In genomic region chr5:106199061-106199460, GRCm38 (mm10) we compare ENCODE assay signal across 26 mouse cellular contexts.
DNase-seq lines count a peak whose midpoint lies in the region; ATAC-seq and TF ChIP-seq lines count a peak whose summit lies in the region.
"Had no signal": no experiment of that assay in that cellular context is flagged by ENCODE, and none has a peak within 500 bp of the region (broad histone marks: within the 10 kb centered on the region; RNA-seq: fewer than 3 reads in every experiment).

No protein-coding gene starts in this region.

- ATAC-seq in forebrain, embryonic 14.5 days = peak; percentile 52; the same call in 1 of the 2 replicates
- ATAC-seq in forebrain, embryonic 12.5 days (ENCODE audit: low FRiP score) = no peak
- no peak for ATAC-seq in midbrain, embryonic 16.5 days
- ATAC-seq in midbrain, embryonic 11.5 days (ENCODE audit: low FRiP score) = no peak
- ATAC-seq: CD4-positive, CD25-positive, alpha-beta regulatory T cell, adult 4 months; intestine, embryonic 15.5 days had no signal

- no peaks in the 10 kb centered on the region for H3K36me3 ChIP-seq in forebrain, embryonic 14.5 days (ENCODE audit: control insufficient read depth, insufficient read depth, low read length)
- H3K36me3 ChIP-seq in forebrain, embryonic 12.5 days (replicated peaks) = no peaks in the 10 kb centered on the region
- no peaks in the 10 kb centered on the region for H3K36me3 ChIP-seq in midbrain, embryonic 16.5 days (ENCODE audit: control insufficient read depth, insufficient read depth, low read length)
- no peaks in the 10 kb centered on the region for H3K36me3 ChIP-seq in midbrain, embryonic 11.5 days (ENCODE audit: control insufficient read depth, insufficient read depth, low read length)
- H3K36me3 ChIP-seq: embryonic facial prominence, embryonic 10.5 days; embryonic facial prominence, embryonic 13.5 days; heart, embryonic 10.5 days; heart, embryonic 13.5 days; hindbrain, embryonic 15.5 days; intestine, embryonic 15.5 days had no signal

- no peak overlapping the region for H3K4me3 ChIP-seq in forebrain, embryonic 14.5 days (ENCODE audit: low read depth, low read length)
- H3K4me3 ChIP-seq in forebrain, embryonic 12.5 days (replicated peaks) = no peak overlapping the region
- H3K4me3 ChIP-seq in midbrain, embryonic 16.5 days (ENCODE audit: low read depth, low read length) = no peak overlapping the region
- H3K4me3 ChIP-seq in midbrain, embryonic 11.5 days (ENCODE audit: low read depth, low read length) = no peak overlapping the region
- H3K4me3 ChIP-seq: embryonic facial prominence, embryonic 10.5 days; embryonic facial prominence, embryonic 13.5 days; erythroblast, embryonic 14.5 days; gastrocnemius, adult 2 months; heart, adult 2 months; heart, embryonic 10.5 days; heart, embryonic 13.5 days; hindbrain, embryonic 15.5 days; intestine, embryonic 15.5 days had no signal

- no peak overlapping the region for H3K9ac ChIP-seq in forebrain, embryonic 14.5 days (ENCODE audit: low read length)
- H3K9ac ChIP-seq in forebrain, embryonic 12.5 days = no peak overlapping the region
- H3K9ac ChIP-seq in midbrain, embryonic 16.5 days (ENCODE audit: low read depth, low read length) = no peak overlapping the region
- no peak overlapping the region for H3K9ac ChIP-seq in midbrain, embryonic 11.5 days (ENCODE audit: low read length)
- H3K9ac ChIP-seq: embryonic facial prominence, embryonic 13.5 days; heart, embryonic 13.5 days; hindbrain, embryonic 15.5 days; intestine, embryonic 15.5 days had no signal

- WGBS in forebrain, embryonic 14.5 days = 26% methylated on average over 3 of the region's 3 CpGs
- 60% methylated on average over 3 of the region's 3 CpGs for WGBS in forebrain, embryonic 12.5 days
- 62% methylated on average over 3 of the region's 3 CpGs for WGBS in midbrain, embryonic 16.5 days
- 86% methylated on average over 3 of the region's 3 CpGs for whole genome bisulfite sequencing in midbrain, embryonic 11.5 days

- TF ChIP-seq CTCF in brain, embryonic 14.5 days (IDR thresholded peaks at IDR 0.05; ENCODE audit: borderline replicate concordance, extremely low read depth, insufficient read depth, insufficient read length) = no peak

- H3K4me2 ChIP-seq in forebrain, embryonic 14.5 days (ENCODE audit: low read length) = no peak overlapping the region
- H3K4me2 ChIP-seq in forebrain, embryonic 12.5 days = no peak overlapping the region
- no peak overlapping the region for H3K4me2 ChIP-seq in midbrain, embryonic 16.5 days (ENCODE audit: low read length)
- H3K4me2 ChIP-seq in midbrain, embryonic 11.5 days = no peak overlapping the region
- H3K4me2 ChIP-seq: embryonic facial prominence, embryonic 13.5 days; heart, embryonic 13.5 days; hindbrain, embryonic 15.5 days; intestine, embryonic 15.5 days had no signal

- no peaks in the 10 kb centered on the region; the same call in 1 of the 2 replicates for H3K4me1 ChIP-seq in forebrain, embryonic 14.5 days (ENCODE audit: control insufficient read depth, insufficient read depth, low read length)
- no peaks in the 10 kb centered on the region for H3K4me1 ChIP-seq in forebrain, embryonic 12.5 days
- peaks cover 10% of the 10 kb centered on the region; the same call in 1 of the 2 replicates for H3K4me1 ChIP-seq in midbrain, embryonic 16.5 days (ENCODE audit: control insufficient read depth, insufficient read depth, low read length)
- no peaks in the 10 kb centered on the region for H3K4me1 ChIP-seq in midbrain, embryonic 11.5 days (ENCODE audit: control insufficient read depth, insufficient read depth, low read length)
- H3K4me1 ChIP-seq: heart, embryonic 10.5 days; heart, embryonic 13.5 days; intestine, embryonic 15.5 days had no signal

- H3K9me3 ChIP-seq in forebrain, embryonic 14.5 days (replicated peaks; ENCODE audit: control insufficient read depth, low read length) = no peaks in the 10 kb centered on the region
- H3K9me3 ChIP-seq in forebrain, embryonic 12.5 days = no peaks in the 10 kb centered on the region
- peaks cover 2% of the 10 kb centered on the region; the same call in 1 of the 2 replicates for H3K9me3 ChIP-seq in midbrain, embryonic 16.5 days (replicated peaks; ENCODE audit: control insufficient read depth, low read length, poor library complexity, severe bottlenecking)
- no peaks in the 10 kb centered on the region for H3K9me3 ChIP-seq in midbrain, embryonic 11.5 days (ENCODE audit: control insufficient read depth, low read length)
- H3K9me3 ChIP-seq: embryonic facial prominence, embryonic 10.5 days; embryonic facial prominence, embryonic 13.5 days; heart, embryonic 10.5 days; hindbrain, embryonic 15.5 days; intestine, embryonic 15.5 days had no signal

- peak; percentile 63 for DNase-seq in forebrain, embryonic 14.5 days (ENCODE audit: low spot score)
- DNase-seq in heart, adult 11 months = peak; percentile 10
- DNase-seq in heart, adult 18-20 months = no peak
- DNase-seq in midbrain, embryonic 11.5 days (ENCODE audit: low spot score, missing footprints) = no peak
- DNase-seq in brain, embryonic 14.5 days (ENCODE audit: low read depth) = peak; percentile 70
- DNase-seq in layer of hippocampus, postnatal 25 days (ENCODE audit: extremely low spot score in 1 of 2, low spot score in 1 of 2) = no peak
- DNase-seq: adrenal gland, adult 2 months; adrenal gland, postnatal 14 days; cerebellum, postnatal 36 days; embryo, embryonic 11 days; gastrocnemius, adult 2 months; gastrocnemius, postnatal 14 days; heart, adult 2 months; heart, postnatal 14 days; heart, postnatal 4 days; kidney, adult 11 months had no signal

- TF ChIP-seq POLR2A in brain, embryonic 14.5 days (IDR thresholded peaks at IDR 0.05; ENCODE audit: borderline replicate concordance, extremely low read depth, insufficient read depth, insufficient read length, poor library complexity, severe bottlenecking) = no peak

- H3K27ac ChIP-seq in forebrain, embryonic 14.5 days (ENCODE audit: low read depth, low read length) = peak overlapping the region; percentile 27; the same call in 1 of the 2 replicates
- no peak overlapping the region for H3K27ac ChIP-seq in forebrain, embryonic 12.5 days
- H3K27ac ChIP-seq in midbrain, embryonic 16.5 days (ENCODE audit: low read length) = peak overlapping the region; percentile 54; the same call in 1 of the 2 replicates
- H3K27ac ChIP-seq in midbrain, embryonic 11.5 days (ENCODE audit: low read depth, low read length) = no peak overlapping the region
- H3K27ac ChIP-seq: embryonic facial prominence, embryonic 10.5 days; embryonic facial prominence, embryonic 13.5 days; gastrocnemius, adult 2 months; heart, adult 2 months; heart, embryonic 10.5 days; heart, embryonic 13.5 days; hindbrain, embryonic 15.5 days; intestine, embryonic 15.5 days had no signal

- H3K27me3 ChIP-seq in forebrain, embryonic 14.5 days (replicated peaks; ENCODE audit: control insufficient read depth, insufficient read depth, low read length) = no peaks in the 10 kb centered on the region
- H3K27me3 ChIP-seq in forebrain, embryonic 12.5 days = no peaks in the 10 kb centered on the region
- H3K27me3 ChIP-seq in midbrain, embryonic 16.5 days (ENCODE audit: control insufficient read depth, insufficient read depth, low read depth, low read length) = no peaks in the 10 kb centered on the region
- H3K27me3 ChIP-seq in midbrain, embryonic 11.5 days (ENCODE audit: control insufficient read depth, insufficient read depth, low read length) = no peaks in the 10 kb centered on the region
- H3K27me3 ChIP-seq: embryonic facial prominence, embryonic 13.5 days; heart, embryonic 13.5 days; hindbrain, embryonic 15.5 days; intestine, embryonic 15.5 days had no signal

Comparison
In these comparisons a context has a peak if more than half of its experiments do, and no peak if none do; other contexts are left out.
1. DNase-seq: peak in forebrain, embryonic 14.5 days (single experiment), heart, adult 11 months (single experiment) and brain, embryonic 14.5 days (single experiment); none in heart, adult 18-20 months (0 of 2), midbrain, embryonic 11.5 days (single experiment) and layer of hippocampus, postnatal 25 days (0 of 2).
2. H3K27ac ChIP-seq: peak in forebrain, embryonic 14.5 days (single experiment) and midbrain, embryonic 16.5 days (single experiment); none in forebrain, embryonic 12.5 days (single experiment) and midbrain, embryonic 11.5 days (single experiment).